Mouse (Mus musculus): ENCODE measurements around the gene Clcn6.

The Clcn6 gene

DNA sequence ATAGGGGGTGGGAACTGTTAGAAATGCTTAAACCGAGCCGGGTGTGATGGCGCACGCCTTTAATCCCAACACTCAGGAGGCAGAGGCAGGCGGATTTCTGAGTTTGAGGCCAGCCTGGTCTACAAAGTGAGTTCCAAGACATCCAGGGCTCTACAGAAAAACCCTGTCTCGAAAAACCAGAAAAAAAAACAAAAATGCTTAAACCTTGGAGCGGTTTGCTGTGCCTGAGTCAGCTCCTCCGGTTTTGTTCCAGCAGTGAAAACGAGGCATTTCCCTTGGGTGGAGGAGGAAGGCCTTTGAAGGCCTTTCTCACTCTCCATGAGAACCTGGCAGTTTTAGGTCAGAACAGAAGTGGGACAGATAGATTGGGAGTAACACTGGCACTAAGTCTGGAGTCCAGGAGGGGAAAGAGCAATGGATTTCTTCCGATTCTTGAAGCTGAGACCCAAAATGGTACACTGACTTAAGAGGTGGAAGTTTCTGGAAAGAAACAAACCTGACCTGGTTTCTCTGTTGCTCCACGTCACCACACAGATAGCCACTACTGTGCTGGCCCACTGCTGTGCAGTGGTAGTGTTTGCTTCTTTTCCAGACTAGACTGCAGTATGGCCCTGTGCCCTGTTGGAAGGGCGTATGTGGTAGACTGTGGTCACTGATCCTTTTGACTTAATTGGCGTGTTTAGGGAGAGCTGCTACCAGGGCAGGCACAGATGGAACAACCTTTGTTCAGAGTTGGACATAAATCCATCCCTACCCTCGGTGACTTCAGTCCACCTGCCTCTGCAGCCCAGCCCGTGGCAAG lies 1.6 kb upstream of the Clcn6 start:
- DNase-seq: no peak

DNA sequence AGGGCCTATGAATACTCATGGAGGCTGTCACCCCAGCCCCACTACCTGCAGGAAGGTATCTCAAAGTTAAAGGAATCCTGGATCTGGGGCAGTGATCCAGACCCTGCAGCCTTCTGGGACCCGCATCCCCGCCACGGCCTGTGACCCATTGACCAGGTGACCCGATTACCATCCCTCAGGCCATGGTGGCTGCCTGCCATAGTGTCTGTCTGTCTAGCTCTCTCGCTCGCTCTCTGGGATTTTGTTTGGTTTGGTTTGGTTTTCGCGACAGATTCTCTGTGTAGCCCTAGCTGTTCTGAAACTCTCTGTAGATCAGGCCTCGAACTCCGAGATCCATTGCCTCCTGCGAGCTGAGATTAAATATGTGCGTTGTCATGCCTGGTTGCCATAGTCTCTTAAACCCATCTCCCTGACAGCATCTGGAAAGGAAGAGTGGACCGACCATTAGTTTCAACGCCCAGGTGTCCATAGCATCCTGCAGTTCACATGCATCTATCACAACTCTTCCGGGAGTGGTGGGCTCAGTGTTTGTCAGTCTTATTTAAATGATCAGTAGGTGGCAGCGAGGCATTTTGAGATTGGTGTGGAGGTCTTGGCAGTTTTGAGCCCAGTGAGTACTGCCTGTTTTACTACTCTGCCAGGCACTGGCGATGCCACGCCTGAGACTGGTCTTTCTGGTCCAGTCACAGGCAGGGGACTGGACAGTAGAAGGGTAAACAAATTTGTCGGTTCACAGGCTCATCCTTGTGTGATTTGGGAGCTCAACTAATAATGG lies 820 bp upstream of the Clcn6 start:
- peak; percentile 29 for DNase-seq

DNA sequence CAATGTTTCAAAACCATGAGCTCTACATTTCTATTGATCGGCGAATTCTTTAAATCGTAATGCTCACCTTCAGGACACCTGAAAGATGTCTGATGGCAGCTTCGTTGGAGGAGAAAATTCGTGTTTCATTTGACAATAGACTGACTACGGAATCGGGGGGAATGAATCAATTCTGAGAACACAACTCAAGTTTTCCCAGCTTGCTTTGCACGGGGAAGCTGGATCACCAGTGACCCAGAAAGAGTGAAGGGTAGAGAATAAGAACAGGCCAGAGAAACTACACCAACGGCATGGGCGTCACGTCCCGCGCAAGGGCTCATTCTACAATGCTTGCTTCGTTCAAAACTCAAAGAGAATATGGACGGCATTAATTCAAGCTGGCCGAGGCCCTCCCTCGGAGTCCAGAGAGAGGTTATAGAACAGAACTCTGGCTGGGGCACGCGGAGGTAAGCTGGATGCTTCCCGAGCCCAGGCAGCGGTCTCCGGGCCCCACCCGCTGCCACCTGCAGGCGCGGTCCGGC lies 482 bp downstream of the Clcn6 start:
- DNase-seq: no peak

DNA sequence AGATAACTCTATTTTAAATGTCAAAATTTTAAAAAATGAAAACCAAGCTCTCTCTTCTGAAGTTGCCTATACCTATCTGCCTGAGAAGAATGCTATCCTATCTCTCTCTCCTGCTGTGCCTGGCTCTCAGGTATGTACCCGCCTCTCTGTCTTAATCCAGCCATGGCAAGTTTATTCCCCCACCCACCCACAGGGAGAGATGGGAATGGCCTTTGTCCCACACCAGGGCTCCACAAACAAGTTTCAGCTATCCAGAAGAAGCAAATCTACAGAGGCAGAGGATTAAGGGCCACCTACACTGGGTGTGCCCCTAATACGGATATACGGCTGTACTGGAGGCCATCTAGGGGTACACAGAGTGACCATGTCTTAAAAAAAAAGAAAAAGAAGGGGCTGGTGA lies 3.2 kb downstream of the Clcn6 start:
- DNase-seq: peak; percentile 37

DNA sequence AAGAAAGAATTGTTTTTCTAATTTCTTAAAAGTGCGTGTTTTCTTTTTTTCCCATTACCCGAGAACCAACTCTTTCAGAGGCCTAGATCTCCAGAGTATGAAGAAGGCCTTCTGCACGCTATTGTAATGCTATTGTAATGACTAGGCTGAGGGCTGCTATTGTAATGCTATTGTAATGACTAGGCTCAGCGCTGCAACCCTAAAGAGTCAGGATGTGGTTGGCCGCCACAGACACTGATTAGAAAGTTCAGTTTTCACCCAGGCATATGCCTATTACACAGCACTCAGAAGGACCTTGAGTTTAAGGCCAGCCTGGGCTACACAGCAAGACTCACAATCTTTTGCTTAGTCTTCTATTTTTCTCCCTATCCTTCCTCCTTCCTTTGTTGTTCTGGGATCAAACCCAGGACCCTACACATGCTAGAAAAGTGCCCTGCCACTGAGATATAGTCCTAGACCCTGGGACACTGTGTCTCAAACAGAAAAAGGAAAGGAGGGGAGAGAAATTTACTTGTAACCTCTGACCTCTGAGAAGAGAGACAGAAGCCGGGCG lies 4.7 kb downstream of the Clcn6 start:
- DNase-seq: no peak

DNA sequence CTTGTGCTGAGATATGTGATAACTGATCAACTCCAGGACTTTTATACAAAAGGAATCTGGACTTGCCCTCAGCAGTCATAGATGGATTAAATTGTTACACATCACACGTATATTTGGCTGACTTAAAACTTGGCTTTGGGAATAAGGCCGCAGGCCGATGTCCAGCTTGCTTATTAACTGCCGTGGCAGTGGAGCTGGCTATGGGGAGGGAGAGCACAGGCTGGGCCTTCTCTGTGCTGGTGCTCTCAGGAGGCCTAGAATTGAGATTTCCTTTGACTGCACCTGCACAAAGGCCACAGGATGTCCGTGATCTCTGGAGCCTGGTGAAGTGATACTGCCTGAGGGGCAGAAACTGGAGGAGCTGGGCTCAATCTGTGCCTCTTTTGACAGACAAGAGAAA lies 8.1 kb downstream of the Clcn6 start:
- peak; percentile 60 for DNase-seq

DNA sequence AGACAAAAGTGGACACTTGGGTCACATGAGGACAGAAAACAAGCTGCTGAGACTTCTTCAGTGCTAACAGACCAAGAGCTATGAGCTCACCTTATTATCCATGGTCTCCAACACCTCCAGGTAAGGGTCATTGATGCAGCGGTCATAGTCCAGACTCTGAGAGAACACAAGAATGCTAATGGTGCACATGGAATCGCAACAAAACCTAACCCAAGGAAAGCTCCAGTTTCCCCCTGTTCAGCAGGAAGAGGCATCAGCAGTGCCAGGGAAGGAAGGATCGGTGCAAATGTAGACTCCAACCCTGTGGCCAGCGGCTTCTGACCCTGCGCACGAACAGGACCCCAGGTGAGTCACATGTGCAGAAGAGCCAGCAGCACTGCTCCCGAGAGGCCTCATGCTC lies 9.3 kb downstream of the Clcn6 start:
- DNase-seq: no peak

DNA sequence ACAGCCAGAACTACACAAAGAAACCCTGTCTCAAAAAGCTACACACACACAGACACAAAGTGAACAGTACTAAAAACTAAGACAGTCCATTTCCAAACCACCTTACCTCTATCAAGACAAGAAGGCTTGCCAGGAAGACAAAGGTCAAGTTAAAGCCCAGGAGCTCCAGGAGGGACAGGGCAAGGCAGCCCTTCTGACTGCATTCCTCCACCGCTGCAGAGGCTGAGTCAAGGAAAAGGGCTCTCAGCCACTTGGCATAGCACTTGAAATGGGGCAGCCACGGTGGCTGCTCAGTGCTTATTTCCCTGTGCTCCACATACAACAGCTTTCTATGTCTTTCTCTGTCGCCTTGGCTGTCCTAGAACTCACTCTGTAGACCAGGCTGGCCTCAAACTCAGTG lies 14.6 kb downstream of the Clcn6 start:
- peak; percentile 53 for DNase-seq

DNA sequence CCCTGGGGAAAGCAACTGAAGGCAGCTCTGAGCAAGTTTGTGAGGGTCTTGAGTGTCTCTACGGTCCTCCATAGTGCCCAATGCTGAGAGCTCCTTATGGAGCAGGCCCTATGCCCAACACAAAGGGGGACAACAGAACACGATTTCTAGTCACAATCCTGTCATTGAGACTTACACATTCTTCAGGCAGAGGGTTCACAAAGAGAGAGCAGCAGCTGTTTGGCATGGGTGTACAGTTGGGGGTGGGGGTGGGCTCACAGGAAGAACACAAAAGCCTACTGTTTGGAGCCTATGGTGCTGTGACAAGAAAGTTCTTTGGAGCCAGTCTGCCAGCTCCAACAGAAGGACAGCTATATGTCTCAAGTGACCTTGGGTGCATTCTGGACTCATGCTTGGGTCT lies 20.2 kb downstream of the Clcn6 start:
- DNase-seq: no peak

DNA sequence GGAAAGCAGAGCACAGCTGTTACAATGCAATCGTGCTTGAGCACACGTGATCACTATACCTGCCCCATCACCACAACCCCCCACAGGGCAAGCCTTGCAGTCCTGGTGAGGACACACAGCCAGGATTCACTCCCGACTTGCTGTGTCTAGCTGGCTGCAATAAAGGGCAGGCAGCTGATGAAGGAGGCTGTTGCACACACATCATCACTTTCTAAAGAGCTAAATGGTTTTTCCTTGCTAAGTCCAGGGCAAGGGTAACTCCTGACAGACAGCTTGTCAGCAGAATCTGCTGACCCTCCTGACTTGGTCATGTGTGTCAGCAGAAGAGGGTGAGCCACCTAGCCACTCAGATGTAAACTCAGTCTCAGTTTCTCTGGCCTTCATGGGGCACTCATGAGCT lies 21.6 kb downstream of the Clcn6 start:
- peak; percentile 44 for DNase-seq

DNA sequence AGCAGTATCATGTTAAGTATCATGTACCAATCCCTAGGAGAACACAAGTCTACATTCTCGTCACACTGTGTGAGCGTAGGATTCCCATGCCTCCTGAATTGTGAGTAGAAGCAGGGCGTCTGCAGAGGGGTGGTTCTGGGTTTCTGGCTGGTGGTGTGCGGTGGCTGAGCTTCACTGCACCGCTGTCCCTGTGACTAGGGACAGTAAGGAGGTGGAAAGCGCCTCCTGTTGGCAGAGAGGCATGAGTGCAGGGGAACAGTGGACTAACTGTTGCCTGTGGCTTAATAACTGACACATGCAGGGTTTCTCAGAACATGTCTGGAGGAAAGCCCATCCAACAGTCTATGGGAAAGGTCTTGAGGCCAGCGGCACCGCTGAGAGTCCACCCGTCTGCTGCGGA lies 23.2 kb downstream of the Clcn6 start:
- peak; percentile 23 for DNase-seq

DNA sequence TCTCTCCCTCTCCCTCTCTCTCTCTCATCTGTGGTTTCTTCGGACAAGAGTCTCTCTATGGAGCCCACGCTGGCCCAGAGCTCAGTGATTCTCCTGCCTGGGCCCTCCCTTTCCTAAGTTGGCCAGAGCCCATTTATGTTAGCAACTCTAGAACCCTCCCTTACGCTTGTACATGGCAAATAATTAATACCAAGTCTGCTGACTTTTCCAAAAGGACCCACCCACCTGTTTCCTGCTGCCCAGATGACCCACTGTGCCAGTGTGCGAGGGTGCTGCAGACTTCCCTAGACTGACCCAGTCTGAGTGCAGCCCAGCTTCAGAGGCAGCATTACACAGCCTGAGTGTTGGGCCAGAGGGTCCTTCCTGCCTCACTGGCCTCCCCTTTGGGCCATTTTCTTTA lies 26.4 kb downstream of the Clcn6 start:
- DNase-seq: peak; percentile 30

DNA sequence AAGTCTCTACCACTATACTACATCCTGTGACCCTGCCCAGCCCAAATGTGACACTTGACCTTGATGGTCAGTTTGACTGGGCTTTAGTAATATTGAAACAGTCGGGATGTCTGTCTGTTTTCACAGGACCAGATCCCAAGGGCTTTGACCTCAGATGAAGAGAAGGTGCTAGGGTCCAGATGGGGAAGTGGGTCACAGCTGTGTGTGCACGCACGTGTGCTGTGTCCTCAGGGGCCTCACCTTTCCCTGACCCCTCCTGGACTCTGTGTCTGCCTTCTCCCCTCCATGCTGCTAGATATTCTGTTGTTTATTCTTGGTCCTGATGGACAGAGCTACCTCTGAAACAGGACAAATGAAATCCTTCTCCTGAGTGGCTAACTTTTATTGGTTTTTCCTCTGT lies 27.3 kb downstream of the Clcn6 start:
- no peak for DNase-seq

DNA sequence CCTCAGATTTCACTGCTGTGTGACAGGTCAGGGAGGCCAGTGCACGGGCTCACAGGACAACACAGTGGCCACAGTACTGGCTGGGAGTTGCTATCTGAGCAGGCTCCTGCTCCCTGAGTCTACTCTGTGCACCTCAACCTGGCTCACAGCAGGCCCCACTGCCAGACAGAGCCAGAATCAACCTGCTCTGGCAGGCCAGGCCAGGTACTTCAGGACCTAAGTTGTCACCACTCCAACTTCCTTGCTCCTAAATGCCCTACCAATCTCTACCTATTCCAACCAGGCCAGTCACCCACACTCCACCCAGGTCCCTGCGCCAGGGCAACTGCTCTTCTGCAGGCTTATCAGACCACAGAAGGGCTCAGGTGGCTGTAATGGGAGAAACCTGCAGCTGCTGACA lies 29.0 kb downstream of the Clcn6 start:
- DNase-seq: peak; percentile 20

DNA sequence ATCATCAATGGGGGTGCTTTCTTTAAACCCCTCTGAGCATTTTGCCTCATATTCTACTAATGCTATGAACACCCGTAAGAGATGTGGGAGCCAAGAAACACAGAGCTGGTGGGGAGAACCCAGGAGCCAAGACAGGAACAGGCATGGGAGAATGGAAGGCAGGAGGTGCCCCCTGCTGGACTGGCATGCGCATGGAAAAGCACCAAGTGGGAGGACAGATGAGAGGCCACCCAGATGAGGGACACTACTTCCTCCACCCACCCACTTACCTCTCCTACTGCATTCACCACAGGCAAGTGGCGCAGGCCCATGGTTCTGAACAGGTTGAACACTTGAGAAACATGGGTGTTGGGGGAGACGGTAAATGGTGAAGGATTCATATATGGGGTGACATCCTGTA lies 30.2 kb downstream of the Clcn6 start:
- DNase-seq: peak; percentile 71

DNA sequence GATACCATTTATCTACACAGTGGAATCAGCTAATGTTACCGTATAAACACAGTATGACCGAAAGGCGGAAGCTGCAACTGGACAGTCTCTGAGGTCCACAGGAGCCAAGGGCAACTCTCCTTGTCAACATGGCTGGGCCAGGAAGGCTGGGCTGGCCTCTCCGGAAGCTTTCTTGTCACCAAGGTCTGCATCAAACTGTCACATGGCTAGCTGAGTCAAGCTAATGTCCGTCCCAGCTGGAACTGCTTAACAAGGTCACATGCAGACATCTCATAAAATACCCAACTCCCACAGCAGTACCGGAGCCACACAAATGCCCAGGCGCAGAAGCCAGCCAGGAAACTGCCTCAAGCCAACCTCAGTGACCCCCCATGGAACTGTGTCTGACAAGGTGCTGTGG lies 34.3 kb downstream of the Clcn6 start:
- no peak for DNase-seq

DNA sequence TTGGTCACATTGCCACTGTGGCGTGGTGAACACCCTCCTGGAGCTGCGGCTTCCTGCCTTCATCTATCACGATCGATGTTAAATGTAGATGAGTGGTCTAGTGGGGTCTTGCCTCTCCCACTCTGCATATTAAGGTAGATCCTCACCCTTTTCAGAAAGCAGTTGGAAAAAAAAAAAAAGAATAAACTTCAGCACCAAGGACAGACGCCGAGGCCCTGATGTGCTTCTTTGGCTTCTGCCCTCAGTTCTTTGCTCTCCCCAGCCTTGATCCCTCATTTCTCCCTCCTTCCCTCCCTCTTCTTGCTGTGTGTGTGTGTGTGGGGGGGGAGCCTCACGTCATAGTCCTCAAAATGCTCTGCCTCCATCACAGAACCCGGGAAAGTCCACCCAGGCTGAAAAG lies 36.8 kb downstream of the Clcn6 start:
- DNase-seq: peak; percentile 20

DNA sequence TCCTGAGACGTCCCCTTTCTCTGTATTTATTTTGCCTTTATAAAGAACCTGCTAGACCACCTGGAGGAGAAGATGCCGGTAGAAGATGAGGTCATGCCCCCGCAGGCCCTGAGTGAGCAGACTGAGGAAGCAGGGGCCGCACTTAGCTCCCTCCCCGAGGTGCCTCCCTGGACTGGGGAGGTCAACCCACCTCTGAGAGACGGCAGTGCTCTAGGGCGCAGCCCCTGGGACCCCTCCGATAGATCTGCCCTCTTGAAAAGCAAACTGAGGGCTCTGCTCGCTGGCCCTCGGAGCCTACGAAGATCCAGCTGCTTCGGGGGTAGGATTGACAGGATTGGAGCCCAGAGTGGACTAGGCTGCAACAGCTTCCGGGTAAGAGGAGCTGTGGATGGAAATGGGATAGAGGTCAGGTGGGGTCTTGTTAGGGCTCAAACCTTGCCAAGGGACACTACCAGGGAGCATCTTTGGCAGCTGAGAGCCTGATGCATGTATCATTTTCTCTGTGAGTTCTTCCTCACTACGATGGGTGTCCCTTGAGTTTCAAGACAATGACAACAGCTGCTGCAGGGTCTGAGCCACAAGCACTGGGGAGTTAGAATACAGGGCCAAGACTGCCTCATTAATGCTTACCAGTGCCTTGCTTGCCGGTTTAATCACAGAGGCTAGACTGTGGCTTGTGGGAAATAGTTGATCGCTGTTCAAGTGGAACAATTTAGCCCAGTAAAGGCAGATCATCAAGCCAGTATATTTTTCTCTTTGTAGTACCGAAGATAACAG lies 37.4 kb downstream of the Clcn6 start:
- DNase-seq: no peak

DNA sequence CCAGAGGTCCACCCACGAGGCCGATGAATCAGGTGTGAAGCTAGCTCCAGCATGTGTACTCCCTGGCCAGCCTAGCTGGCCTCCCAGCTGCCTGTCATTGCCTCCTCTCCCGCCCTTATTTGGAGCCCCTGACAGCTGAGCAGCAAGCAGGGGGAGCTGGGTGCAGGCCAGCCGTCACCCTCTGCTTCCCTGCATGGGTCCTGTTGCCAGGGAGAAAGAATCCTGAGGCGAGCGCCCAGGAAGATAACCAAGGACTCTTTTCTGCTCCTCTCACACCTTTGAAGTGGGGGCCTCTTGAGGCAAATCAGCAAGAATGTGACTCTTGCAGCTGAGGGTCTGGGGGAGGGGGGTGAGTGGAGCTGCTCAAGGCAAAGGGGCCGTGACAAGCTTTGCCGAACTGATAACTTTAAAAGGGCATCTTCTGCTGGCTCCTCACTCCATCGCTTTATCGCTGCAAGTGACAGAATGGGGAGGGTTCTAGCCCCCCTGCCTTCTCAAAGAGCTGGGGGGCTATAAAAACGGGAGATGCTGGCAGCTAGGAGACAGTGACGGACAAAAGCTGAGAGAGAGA lies 38.3 kb downstream of the Clcn6 start, which contains the start of gene Nppa:
TSS of gene Nppa (plus strand) at position 521 of the 571 bp plus-strand sequence.
- DNase-seq: no peak

DNA sequence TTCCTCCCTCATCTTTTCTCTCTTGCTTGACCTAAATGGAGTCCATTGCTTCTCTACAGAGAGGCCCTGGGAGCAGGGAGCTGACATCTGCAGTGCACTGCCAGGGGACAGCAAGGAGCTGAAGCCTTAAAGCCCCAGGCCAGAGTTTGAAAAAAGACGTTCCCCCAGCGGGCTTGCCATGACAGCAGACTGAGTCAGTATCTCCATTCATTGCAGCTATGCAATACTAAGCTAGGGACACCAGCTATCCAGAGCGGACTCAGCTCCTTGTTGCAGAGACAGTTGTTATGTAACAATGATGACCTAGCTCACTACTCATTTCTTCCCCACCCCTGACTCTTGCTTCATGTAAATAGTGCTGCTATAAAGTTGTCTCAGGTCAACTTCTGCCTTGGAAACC lies 43.3 kb downstream of the Clcn6 start:
- DNase-seq: no peak

DNA sequence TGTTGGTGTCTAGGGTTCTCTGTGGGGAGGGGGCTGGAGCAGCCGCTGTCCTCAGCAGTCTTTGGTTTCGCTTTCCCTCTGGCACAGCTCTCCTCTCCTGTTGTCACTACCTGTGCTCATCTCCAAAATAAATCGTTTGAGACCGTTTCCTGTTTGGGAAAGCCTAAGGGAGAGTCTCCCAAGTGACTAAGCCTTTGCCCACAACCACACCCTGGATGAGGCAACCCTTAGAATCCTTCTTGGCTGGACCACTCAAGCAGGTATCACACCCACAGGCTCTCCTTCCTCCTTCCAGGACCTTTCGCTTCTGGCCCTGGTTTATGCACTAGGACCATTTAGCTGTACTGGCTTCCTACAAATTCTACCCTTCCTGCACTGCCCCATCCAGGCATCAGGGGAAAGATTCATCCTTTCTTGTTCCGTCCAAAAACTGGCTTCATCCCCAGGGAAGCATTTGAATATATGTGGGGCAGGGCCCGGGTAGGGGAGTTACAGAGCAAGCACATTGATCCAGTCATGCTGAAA lies 45.0 kb downstream of the Clcn6 start:
- no peak for DNase-seq
